Mouse (Mus musculus): ENCODE results near the gene Kcnh3. TPM values are rescaled to one million over a fixed set of nuclear protein-coding genes. Genes with fewer than 3 reads are reported as not detected.

Gene Kcnh3
- under 1 TPM; 0.12 to 0.68 TPM for total RNA-seq (2021)
- long read RNA-seq, experiment 1: 0 reads
- long read RNA-seq, experiment 2: 0 reads

- DNase-seq: peak; percentile 54
Measured at GRCm38 (mm10) chr15:99224208-99224911, at the start of gene Kcnh3. Gene Kcnh3 (plus strand): TSS chr15:99224861.

- no peak for DNase-seq
Measured at GRCm38 (mm10) chr15:99179639-99180038, 45.0 kb upstream of the Kcnh3 start.

GRCm38 (mm10) chr15:99184217-99184914, 40.3 kb upstream of the Kcnh3 start:
- no peak for DNase-seq

- no peak for DNase-seq
Measured at GRCm38 (mm10) chr15:99194358-99194757, 30.3 kb upstream of the Kcnh3 start.

- DNase-seq: no peak
Measured at GRCm38 (mm10) chr15:99195043-99195442, 29.6 kb upstream of the Kcnh3 start.

- no peak for DNase-seq
Measured at GRCm38 (mm10) chr15:99198761-99199160, 25.9 kb upstream of the Kcnh3 start.

GRCm38 (mm10) chr15:99205959-99206358, 18.7 kb upstream of the Kcnh3 start:
- DNase-seq: no peak

GRCm38 (mm10) chr15:99213183-99213582, 11.5 kb upstream of the Kcnh3 start:
- DNase-seq: no peak

GRCm38 (mm10) chr15:99214941-99215340, 9.7 kb upstream of the Kcnh3 start:
- no peak for DNase-seq

- no peak for DNase-seq
Measured at GRCm38 (mm10) chr15:99215741-99216463, 8.8 kb upstream of the Kcnh3 start.

- no peak for DNase-seq
Measured at GRCm38 (mm10) chr15:99217630-99218029, 7.0 kb upstream of the Kcnh3 start.

GRCm38 (mm10) chr15:99221315-99221952, 3.2 kb upstream of the Kcnh3 start:
- no peak for DNase-seq

GRCm38 (mm10) chr15:99222794-99223584, 1.7 kb upstream of the Kcnh3 start:
- no peak for DNase-seq

- DNase-seq: peak; percentile 54
Measured at GRCm38 (mm10) chr15:99223585-99224207, 965 bp upstream of the Kcnh3 start.

GRCm38 (mm10) chr15:99225081-99225810, 585 bp downstream of the Kcnh3 start:
- no peak for DNase-seq

- DNase-seq: no peak
Measured at GRCm38 (mm10) chr15:99226090-99226489, 1.4 kb downstream of the Kcnh3 start.

GRCm38 (mm10) chr15:99231998-99232397, 7.3 kb downstream of the Kcnh3 start:
- DNase-seq: no peak

- DNase-seq: no peak
Measured at GRCm38 (mm10) chr15:99233719-99234118, 9.1 kb downstream of the Kcnh3 start.

- DNase-seq: no peak
Measured at GRCm38 (mm10) chr15:99234326-99235010, 9.8 kb downstream of the Kcnh3 start.

GRCm38 (mm10) chr15:99238006-99238405, 13.3 kb downstream of the Kcnh3 start:
- DNase-seq: no peak

Measured in gastrocnemius, postnatal 10 days (tissue).